Mouse (Mus musculus) monocyte, adult 2 months (primary cell): Measurements from ENCODE around the gene Slc16a11.

ENCODE experiments used
- DNase-seq, 2 experiments: peaks; one replicate each; pipeline ENCODE4 v3.0.0; 2022; ENCODE audit warnings: low spot score in 2 of 2, low read depth in 1 of 2

Slc16a11 gene

DNA sequence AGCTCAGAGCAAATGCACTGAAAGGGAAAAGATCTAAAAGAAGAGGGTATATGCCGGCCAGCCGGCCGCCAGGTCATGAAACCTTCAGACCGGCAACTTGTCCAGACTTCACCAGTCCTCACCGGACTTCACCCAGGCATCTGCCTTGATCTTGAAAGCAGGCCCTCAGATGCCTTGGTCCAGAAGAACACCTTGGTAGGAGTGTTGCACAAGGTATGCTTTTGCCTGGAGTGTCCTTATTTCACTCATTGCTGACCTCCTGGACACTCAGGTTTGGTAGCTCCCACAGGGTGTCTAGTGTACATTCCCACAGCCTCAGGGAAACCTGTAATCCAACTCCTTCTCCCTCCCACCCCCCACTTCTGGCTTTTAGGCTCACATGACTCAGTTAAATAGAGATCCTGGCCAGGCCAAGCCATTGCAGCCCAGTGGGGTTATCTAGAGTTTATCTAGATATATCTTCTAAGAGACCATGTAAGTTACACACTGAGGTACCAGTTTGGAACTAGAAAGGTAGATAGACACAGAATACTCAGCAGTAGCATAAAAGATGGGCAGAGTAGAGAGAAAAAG, 12.4 kb upstream of the Slc16a11 start:
- no peak for DNase-seq

DNA sequence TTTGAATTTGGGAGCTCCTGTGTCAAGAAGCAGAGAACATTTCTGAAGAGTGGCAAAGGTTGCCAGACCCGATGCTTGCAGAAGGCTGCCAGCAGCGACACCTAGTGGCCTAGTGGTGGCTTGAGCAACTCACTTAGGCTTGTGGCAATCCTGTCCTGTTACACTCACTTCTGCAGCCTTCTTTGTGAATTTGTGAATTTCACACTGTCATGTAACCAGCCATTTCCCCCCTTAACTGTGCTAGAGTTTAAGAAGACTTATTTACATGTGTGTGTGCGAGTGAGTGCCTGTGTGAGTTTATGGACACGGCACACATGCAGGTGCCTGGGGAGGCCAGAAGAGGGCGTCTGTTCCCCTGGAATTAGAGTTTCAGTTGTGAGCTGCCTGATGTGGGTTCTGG, 10.9 kb upstream of the Slc16a11 start:
- DNase-seq = peak in 1 of 2 experiments; percentile 68

DNA sequence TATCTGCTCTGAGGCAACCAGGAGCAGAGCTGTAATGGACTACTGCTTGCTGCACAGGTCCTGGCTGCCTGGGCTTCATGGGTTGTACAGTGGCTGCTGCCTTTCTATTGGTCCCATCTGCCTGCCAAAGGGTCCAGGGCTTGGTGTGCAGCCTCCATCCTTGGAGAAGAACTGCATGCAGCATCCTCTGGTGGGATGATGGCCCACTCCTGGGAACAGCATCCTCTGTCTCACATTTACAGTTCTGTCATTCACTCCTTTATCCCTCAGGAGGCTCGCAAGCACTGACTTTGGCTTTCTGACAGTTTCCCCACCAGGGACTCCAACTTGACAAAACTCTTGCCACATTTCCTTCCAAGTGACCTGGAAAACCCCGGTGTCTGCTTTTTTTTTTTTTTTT, 5.8 kb upstream of the Slc16a11 start:
- no peak for DNase-seq

DNA sequence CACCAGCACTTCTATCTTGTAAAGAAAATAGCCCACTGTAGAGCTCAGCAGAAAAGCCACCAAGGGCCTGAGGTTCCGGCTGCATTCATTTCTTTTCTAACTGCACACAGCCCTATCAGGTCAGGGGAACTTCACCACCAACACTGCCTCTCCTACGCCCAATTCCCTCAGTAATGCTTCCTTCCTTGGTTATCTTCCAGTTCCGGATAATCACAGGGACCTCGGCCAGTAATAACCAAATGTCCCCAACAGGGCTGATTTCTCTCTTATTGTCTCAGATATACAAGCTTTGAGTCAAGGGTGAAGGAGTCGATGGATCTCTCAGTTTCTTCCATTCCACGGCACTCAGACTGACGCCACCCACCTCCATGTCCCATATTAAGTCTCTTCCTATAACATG, 5.3 kb upstream of the Slc16a11 start:
- DNase-seq = no peak

DNA sequence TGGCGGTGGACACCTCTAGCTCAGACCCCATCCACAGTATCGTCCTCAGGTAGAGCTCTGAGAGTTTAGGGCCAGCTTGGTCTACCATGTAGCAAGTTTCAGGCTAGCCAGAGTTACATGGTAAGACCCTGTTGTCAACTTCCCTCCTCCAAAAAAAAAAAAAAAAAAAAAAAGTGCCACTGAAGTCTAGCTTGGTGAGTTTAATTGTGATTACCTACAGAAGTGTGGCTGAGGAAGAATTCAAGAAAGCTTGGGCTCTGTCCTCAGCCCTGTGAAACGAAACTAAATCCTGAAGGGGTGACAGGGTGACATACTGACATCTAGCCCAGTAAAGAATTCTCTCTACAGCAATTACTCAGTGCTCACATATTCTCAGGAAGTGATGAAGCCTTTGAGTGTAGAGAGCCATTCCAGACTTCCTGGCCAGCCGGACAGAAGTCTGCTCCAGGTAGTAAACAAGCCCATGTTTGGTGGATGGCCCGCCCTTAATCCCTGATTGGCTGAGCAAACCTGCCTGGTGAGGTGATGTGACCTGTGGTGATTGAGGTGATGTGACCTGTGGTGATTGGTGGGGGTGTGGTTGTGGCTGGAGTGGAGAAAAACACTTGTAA, 3.7 kb upstream of the Slc16a11 start:
- no peak for DNase-seq

DNA sequence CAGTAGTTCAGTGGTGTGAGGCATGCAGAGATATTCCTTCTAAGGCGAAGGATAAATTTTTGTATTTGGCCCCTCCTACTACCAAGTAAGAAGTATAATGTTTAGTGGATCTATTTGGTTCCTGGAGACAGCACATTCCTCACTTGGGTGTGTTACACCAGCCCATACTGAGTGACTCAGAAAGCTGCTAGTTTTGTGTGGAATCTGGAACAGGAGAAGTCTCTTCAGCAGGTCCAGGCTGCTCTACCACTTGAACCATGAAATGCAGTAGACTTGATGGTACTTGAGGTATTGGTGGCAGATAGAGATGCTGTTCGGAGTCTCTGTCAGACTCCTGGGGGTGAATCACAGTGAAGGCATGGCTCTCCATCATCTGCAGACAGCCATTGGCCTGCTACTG, 1.9 kb upstream of the Slc16a11 start:
- no peak for DNase-seq

DNA sequence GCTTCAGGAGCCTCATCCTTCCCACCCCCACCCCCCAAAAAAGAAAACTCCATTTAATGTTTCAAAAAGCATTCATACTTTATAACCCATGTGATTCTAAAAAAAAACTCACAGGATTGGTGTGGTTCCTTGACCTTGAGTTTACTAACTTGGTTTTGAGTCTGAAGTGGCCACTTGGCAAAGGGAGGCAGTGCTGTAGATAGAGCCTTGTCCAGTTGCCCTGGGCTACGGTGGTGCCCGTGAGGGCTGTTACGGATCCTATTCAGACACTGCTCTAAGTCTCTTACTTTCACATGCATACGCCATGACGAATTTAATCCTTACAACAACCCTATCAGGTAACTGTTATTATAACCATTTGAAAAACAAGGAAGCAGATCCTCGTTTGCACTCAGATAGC, 580 bp upstream of the Slc16a11 start:
- DNase-seq = no peak

DNA sequence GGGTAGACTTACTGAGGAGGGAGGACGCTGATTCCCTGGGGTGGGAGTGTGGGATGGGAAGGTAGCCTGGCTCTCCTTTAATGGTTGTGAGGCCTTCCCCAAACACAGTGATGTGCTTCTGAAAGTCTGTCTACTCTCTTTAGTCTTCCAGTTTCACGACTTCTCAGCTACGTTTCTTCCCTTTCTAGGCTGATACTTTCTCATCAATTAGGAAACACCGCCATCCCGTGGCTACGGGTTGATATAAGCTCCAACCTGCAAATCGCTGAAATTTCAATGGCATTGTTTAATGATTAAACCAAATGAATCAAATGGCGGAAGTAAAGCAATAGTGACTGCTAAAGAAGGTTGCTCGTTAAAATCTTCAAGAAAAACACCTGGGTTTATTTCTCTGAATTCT, 344 bp downstream of the Slc16a11 start:
- DNase-seq = peak in 1 of 2 experiments; percentile 56

DNA sequence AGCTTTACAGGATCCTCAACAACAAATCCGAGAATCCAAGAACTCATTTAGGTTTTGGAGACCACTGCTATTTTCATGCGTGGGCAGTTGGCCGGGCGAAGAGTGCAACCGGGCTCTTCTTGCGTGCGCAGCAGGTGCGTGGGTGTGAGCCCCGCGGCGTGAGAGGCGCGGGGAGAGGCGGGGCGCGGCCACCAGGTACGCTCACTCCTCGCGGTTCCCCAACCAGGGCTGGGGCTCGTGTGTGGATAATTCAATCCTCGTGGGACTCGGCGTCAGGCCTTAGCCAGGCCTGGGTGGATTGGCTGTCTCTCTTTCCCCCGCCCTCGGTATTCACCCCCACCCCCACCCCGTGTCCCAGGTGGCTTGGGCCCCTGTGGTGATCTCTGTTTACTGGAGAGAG, 1.2 kb downstream of the Slc16a11 start:
- no peak for DNase-seq

DNA sequence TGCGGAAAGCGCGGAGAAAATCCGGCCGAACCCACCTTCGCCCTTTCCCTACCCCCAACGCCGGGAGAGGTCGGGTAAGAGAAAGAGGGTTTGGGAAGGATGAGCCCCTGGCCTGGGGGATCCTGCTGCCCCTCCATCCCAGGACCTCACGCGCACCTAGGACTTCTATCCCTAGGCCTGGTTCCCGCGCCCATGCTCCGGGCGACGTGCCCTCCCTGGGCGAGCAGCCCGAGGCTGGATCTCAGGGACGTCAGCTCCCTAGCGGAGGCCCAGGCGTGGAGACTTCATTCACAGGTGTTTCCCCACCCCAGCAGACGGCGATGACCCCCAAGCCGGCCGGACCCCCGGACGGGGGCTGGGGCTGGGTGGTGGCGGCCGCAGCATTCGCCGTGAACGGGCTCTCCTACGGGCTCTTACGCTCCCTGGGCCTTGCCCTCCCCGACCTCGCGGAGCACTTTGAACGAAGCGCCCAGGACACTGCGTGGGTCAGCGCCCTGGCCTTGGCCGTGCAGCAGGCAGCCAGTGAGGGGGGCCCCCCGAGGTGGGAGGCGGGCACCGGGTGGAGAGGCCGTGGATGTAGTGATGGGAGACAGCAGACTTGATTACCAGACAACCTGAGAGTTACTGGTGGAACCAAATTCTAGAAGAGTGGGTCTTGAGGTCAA, 1.8 kb downstream of the Slc16a11 start:
- DNase-seq = no peak

DNA sequence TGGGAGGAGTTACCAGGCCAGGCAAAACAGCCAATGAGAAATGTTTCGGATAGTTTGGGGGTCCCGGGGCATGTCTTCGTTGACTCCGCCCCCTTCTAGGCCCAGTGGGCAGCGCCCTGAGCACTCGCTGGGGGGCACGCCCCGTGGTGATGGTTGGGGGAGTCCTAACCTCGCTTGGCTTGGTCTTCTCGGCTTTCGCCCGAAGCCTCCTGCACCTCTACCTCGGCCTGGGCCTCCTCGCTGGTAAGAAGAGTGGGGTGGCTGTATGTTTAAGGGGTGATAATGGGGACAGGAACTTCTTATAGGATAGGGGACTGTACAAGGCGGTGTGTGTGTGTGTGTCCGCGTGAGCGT, 2.3 kb downstream of the Slc16a11 start:
- DNase-seq = no peak

DNA sequence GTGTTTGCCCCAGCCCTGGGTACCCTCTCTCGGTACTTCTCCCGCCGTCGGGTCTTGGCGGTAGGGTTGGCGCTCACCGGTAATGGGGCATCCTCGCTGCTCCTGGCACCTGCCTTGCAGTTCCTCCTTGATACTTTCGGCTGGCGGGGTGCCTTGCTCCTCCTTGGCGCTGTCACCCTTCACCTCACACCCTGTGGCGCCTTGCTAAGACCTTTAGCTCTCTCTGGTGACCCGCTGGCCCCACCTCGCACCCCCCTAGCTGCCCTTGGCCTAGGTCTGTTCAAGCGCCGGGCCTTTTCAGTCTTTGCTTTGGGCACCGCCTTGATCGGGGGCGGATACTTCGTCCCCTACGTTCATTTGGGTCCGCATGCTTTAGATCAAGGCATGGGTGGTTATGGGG, 2.7 kb downstream of the Slc16a11 start:
- no peak for DNase-seq

DNA sequence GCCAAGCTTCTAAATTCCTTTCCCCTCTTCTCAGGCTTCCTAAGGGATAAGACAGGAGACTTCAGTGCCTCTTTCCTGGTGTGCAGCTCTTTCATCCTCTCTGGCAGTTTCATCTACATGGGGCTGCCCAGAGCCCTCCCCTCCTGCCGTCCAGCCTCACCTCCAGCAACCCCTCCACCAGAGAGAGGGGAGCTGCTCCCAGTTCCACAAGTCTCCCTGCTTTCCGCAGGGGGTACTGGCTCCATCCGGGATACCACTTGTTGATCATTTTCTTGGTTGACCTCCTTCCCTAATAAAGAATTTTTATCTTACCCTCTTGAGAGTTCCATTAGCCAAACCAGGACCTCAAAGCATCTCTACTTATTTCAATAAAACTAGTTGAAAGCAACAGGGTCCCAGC, 3.6 kb downstream of the Slc16a11 start:
- DNase-seq = no peak

DNA sequence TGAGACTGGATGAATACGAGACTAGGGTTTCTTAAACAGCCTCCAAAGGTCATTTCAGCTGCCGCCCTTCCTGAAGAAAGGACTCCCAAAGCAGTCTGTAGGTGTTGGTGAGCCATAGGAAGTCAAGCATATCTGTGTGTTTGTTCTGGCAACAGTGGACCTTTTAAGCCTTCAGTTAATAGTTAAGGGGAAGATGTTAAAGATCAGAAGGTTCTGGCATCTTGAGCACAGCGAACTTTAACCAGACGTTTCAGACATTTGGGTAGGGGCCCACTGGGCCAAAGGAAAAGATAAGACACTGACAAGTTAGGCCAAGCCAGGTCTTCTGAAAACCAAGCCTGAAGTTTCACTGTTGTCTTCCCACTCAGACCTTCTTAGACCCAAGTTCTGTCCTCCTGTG, 5.5 kb downstream of the Slc16a11 start:
- no peak for DNase-seq

DNA sequence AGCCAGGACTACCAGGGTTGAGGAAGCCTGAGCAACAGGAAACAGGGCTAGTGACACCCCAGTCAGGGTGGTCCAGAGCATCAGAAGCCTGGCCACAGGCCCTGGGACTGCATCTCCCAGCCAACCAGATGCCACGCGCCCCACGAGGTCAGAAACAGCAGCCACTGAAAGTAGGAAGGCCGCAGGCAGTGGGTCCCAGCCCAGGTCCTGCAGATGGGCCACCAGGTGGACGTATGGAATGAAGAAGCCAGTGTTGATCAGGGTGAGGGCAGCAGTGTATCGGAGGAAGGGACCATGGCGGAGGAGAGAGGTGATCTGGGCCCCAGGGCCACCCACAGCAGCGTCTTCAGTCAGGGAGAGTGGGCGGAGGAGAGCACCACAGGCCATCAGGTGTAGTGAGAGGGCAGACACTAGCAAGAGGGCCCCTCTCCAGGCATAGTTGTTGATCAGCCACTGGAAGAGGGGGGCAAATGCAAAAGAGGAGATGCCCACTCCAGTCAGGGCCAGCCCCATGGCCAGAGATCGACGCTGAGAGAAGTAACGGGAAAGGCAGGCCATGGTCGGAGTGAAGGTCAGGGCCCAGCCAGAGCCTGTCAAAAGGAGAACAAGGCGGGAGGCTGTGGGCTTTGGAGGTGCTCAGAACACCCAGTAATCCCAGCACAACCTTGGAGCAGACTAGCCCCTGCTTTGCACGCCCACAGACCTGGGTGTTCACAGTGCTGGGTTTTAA, 6.4 kb downstream of the Slc16a11 start:
- no peak for DNase-seq

DNA sequence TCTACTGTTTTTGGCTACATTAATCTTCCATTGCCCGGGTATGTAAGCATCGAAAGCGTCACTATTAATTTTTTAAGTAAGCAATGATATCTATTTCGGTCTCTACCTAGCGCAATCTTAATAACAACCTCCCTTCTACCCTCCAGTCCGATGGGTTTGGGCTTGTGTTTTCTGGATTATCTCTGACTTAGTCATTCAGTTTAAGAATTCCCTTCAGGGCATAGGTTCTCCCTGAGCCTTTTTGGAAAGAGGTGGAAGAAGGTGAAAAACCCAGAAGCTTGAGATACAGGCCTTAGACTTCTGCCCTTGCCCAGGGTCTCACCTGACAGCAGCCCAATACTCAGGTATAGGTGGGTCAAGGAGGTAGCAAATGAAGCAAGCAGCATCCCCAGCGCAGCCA, 7.3 kb downstream of the Slc16a11 start:
- no peak for DNase-seq

DNA sequence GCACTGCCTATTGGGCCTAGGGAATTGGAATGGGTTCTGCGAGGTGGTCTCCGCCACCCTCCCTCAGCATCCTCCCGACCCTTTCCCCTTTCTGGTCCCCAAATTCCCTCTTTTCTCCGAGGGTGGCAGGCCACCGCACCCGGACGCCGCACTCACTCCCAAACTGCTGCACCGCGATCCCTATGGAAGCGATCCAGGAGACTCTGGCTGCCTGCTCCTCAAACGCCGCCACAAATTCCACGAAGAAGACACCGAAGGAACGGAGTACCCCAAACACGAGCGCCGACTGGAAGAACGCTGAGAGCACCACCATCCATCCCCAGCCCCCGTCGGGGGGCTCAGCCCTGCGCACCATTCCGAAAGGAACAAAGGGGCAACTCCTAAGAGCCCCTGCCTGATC, 7.8 kb downstream of the Slc16a11 start:
- no peak for DNase-seq

DNA sequence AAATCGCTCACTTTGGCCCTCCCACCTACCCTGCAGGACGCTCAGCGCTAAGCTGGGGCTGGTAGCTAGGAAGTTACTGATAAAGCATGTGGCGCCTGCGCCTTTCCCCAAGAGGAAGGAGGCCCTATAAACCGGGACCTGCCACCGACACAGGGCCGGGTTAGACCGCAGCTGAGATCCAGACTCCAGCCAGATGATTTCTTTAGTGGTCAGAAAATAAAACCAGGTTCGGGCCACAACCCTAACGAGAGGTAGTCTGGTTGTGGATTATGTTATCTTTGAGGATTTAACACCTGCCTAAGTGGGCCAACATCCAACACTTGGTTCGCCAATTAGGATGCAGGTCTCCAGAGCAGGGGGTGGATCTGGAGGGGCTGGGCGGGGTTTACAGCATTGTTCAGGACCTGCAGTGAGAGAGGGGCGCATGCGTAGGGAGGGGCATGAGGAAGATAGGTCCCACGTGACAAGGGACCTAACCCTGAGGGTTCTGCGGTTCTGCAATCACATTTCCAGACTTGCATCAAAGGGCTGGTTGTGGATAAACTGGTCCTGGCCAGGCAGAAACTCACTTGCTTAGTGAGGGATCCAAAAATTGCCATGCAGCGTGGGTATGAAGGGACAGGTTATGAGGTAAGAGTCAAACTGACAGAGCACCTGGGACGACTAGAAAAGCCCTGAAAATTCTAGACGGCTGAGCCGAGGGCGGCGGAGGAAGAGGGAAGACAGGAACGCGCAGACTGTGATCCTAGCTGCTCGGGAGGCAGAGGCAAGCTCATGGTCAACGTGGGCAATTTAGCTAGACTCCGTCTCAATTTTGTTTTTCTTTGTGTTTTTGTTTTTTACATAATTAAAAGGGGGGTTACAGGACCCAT, 8.4 kb downstream of the Slc16a11 start, which contains the start of gene Slc16a13:
Gene Slc16a13 (minus strand): TSS at position 334 of the 872 bp plus-strand sequence.
- DNase-seq = peak; percentile 75 to 80

DNA sequence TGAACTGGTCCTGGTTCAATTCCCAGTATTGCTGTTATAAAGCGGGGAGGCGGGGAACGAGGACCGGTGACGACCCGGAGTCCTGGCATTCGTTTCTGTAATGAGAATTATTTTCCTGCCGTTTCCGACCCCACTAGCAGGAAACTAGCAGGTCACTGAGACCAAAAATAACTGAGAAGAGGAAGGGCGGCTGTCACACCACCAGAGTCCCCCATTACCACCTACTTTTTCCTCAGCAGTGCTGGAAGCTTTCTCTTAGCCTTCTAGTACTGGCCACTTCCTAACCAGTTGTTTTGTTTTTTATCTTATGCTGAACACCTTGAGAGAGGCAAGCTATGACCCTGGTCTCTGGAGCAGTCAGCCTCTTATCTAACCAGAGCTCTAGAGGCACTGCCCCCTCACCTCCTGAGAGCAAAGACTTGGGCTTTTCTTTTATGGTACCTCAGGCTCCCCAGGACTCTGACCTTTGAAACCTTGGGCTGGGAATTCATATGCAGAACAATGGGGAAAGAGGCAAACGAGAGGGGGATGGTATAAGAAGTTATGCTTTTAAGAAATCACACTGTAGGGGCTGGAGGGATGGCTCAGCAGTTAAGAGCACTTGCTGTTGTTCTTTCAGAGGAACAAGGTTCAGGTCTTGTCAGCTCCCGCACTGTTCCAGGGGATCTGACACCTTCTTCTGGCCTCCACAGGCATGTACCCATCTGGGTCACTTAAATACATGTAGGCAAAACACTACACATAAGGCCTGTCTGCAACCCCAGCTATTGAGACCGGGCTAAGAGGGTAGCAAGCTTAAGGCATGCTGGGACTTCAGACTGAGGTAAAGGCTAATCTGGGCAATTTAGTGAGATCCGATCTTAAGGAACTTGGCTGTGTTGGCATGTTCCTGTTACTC, 9.3 kb downstream of the Slc16a11 start:
- DNase-seq = no peak

DNA sequence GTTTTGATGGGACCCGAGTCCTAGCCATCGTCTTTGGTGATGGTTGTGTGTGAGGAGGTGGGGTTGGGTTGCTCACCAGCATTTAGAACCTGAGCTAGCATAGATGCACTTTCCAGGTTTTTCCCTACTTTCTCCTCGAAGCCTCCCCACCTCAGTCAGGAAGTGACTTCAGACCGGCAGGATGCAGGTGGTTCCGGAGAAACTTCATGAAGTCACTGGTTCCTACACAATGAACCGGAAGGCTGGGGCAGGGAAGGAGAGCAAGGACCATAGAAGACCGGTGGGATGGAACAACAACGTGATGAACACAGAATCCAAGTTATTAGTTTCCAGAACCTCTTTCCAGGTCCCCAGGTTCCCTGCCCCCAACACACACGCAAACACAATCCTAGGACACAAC, 11.2 kb downstream of the Slc16a11 start:
- DNase-seq = no peak
